Mouse (Mus musculus) ES-E14 (cell line): Measurements from ENCODE around the gene Slc7a6. TPM values are rescaled to one million over a fixed set of nuclear protein-coding genes. Genes with fewer than 3 reads are reported as not detected.
A peak's percentile ranks its signal among the peaks of the same experiment; 100 is the strongest.

Experiments used
- DNase-seq: peaks from one replicate; pipeline ENCODE4 v3.0.0-alpha.2; 2013; ENCODE audit warnings: low read depth, low spot score
- H3K27ac ChIP-seq: 2 replicates; pipeline ENCODE4 v1.5.1; 2012; ENCODE audit warnings: low read depth, mild to moderate bottlenecking, low read length, moderate library complexity, mixed read lengths; ENCODE audit not compliant: poor library complexity, insufficient read depth, severe bottlenecking
- H3K36me3 ChIP-seq: 2 replicates; pipeline ENCODE4 v1.6.1; 2012; ENCODE audit warnings: mild to moderate bottlenecking, low read length, moderate library complexity, mixed read lengths; ENCODE audit not compliant: control insufficient read depth, poor library complexity, insufficient read depth, severe bottlenecking
- H3K4me1 ChIP-seq, 2 experiments: fragments of 150-350 bp in 1 of 2; sonication (generic) in 1 of 2; 2 replicates each; pipeline ENCODE4 v1.6.1; 2012; ENCODE audit warnings: low read length in 2 of 2, mild to moderate bottlenecking in 1 of 2, mixed read lengths in 1 of 2; ENCODE audit not compliant: control insufficient read depth in 2 of 2, insufficient read depth in 2 of 2, poor library complexity in 1 of 2
- H3K4me3 ChIP-seq, 2 experiments: fragments of 150-350 bp in 1 of 2; sonication (generic) in 1 of 2; 2 replicates each; pipeline ENCODE4 v1.5.1; 2012; ENCODE audit warnings: low read length in 2 of 2, low read depth in 1 of 2, mild to moderate bottlenecking in 1 of 2, mixed read lengths in 1 of 2; ENCODE audit not compliant: insufficient read depth in 1 of 2, poor library complexity in 1 of 2, severe bottlenecking in 1 of 2
- H3K9ac ChIP-seq: 2 replicates; pipeline ENCODE4 v1.6.1; 2012; ENCODE audit warnings: low read depth, mild to moderate bottlenecking, low read length, mixed read lengths; ENCODE audit not compliant: poor library complexity, insufficient read depth, severe bottlenecking
- H3K9me3 ChIP-seq: fragments of 150-350 bp; sonication (generic); 2 replicates; pipeline ENCODE4 v1.6.1; 2012; ENCODE audit warnings: low read depth, mild to moderate bottlenecking, low read length; ENCODE audit not compliant: control insufficient read depth, insufficient read depth
- CHD2 ChIP-seq: IDR thresholded peaks from 2 replicates; pipeline ENCODE4 v1.6.1; 2014; ENCODE audit warnings: mild to moderate bottlenecking, low read depth, low read length, inconsistent platforms
- HCFC1 ChIP-seq: IDR thresholded peaks from 2 replicates; pipeline ENCODE4 v1.6.1; 2012; ENCODE audit warnings: low read length, inconsistent platforms, borderline replicate concordance; ENCODE audit not compliant: insufficient read depth
- MAFK ChIP-seq: IDR thresholded peaks from 2 replicates; pipeline ENCODE4 v1.6.1; 2014; ENCODE audit warnings: mild to moderate bottlenecking, low read depth, low read length, inconsistent platforms; ENCODE audit not compliant: insufficient read depth
- ZC3H11A ChIP-seq: IDR thresholded peaks from 2 replicates; pipeline ENCODE4 v1.6.1; 2012; ENCODE audit warnings: low read depth, mild to moderate bottlenecking, inconsistent platforms, low read length, borderline replicate concordance
- ZNF384 ChIP-seq: IDR thresholded peaks from 2 replicates; pipeline ENCODE4 v1.6.1; 2012; ENCODE audit warnings: low read depth, low read length, inconsistent platforms
- in situ Hi-C, 2 experiments: fragments of 600-800 bp; cut with MboI; formaldehyde crosslinking; loops; one replicate each; pipeline ENCODE4 v1.15.1; 2025; ENCODE audit warnings: low sequenced_read_pairs in 2 of 2, inconsistent platforms in 1 of 2; ENCODE audit not compliant: unreplicated experiment in 2 of 2
- total RNA-seq: library from RNA; depleted of rRNA; stranded (reverse); fragments of 300-350 nt; gene quantifications from 2 replicates; pipeline ENCODE4 v1.2.3, GENCODE M21; 2012

Gene Slc7a6
- total RNA-seq, 1 experiment: 46.2 TPM

GRCm38 (mm10) chr8:106169017-106169933 is 618 bp downstream of the Slc7a6 start:
- peaks cover 2% of the 10 kb centered on the region; the same call in 1 of the 2 replicates for H3K36me3 ChIP-seq
- H3K27ac ChIP-seq: 0 out of 2 replicates have a peak overlapping the region, but pooled peaks have one; percentile 26
- no peaks in the 10 kb centered on the region for H3K9me3 ChIP-seq
- in situ Hi-C loops: no loop called here
- TF ChIP-seq HCFC1 (no peak), CHD2 (no peak), ZC3H11A (no peak), MAFK (no peak), ZNF384 (no peak)
- DNase-seq: peak; percentile 15
- H3K4me3 ChIP-seq: peak overlapping the region; percentile 85 to 89
- peak overlapping the region; percentile 88 for H3K9ac ChIP-seq
- peaks cover 0 to 3% of the 10 kb centered on the region in 2 experiments; a peak in 1 of 4 replicates for H3K4me1 ChIP-seq

- H3K4me1 ChIP-seq: peaks cover 0 to 3% of the 10 kb centered on the region in 2 experiments; a peak in 1 of 4 replicates
- no peak for DNase-seq
- H3K36me3 ChIP-seq: no peaks in the 10 kb centered on the region
- H3K9ac ChIP-seq: peak overlapping the region; percentile 51; the same call in 1 of the 2 replicates
- TF ChIP-seq ZC3H11A (no peak), MAFK (no peak), CHD2 (no peak), HCFC1 (no peak), ZNF384 (no peak)
- H3K9me3 ChIP-seq: no peaks in the 10 kb centered on the region
- in situ Hi-C loops: no loop called here
- H3K4me3 ChIP-seq: peak overlapping the region; percentile 85 to 89
- H3K27ac ChIP-seq: no peak overlapping the region
Observed at GRCm38 (mm10) chr8:106169934-106170480, 1.4 kb downstream of the Slc7a6 start.

- no peak overlapping the region for H3K27ac ChIP-seq
- no peaks in the 10 kb centered on the region for H3K36me3 ChIP-seq
- DNase-seq: no peak
- H3K4me1 ChIP-seq: peaks cover 0 to 3% of the 10 kb centered on the region in 2 experiments; a peak in 1 of 4 replicates
- no peak for TF ChIP-seq ZC3H11A
- TF ChIP-seq HCFC1: no peak
- no peak overlapping the region for H3K9ac ChIP-seq
- H3K4me3 ChIP-seq: no peak overlapping the region
- H3K9me3 ChIP-seq: no peaks in the 10 kb centered on the region
- in situ Hi-C loops: no loop called here
Observed at GRCm38 (mm10) chr8:106173566-106173965, 4.9 kb downstream of the Slc7a6 start.

- DNase-seq: no peak
- H3K36me3 ChIP-seq: peaks cover 4% of the 10 kb centered on the region; the same call in 1 of the 2 replicates
- TF ChIP-seq ZNF384 (no peak), HCFC1 (no peak), ZC3H11A (no peak), MAFK (no peak), CHD2 (no peak)
- no peak overlapping the region for H3K9ac ChIP-seq
- in situ Hi-C loops: no loop called here
- H3K27ac ChIP-seq: no peak overlapping the region
- H3K4me3 ChIP-seq: no peak overlapping the region
- no peaks in the 10 kb centered on the region for H3K4me1 ChIP-seq
- no peaks in the 10 kb centered on the region for H3K9me3 ChIP-seq
Observed at GRCm38 (mm10) chr8:106176891-106177290, 8.2 kb downstream of the Slc7a6 start.
